Mouse (Mus musculus) cortical plate, adult 2 months (tissue): ENCODE measurements at regions not wholly inside any gene's neighbourhood (a gene's known extent, or its start where the extent isn't known, plus 50 kb on each side); places are given as distances from the start of the nearest gene placed in this dataset.

Experiments
- CTCF ChIP-seq: fragments of 200-500 bp; IDR thresholded peaks from 2 replicates; pipeline ENCODE4 v1.5.1; 2011; ENCODE audit warnings: mild to moderate bottlenecking, control low read depth, low read length; ENCODE audit not compliant: insufficient read depth; ENCODE audit errors: extremely low read depth
- POLR2A ChIP-seq: fragments of 200-500 bp; IDR thresholded peaks from 2 replicates; pipeline ENCODE4 v1.6.1; 2011; ENCODE audit warnings: mild to moderate bottlenecking, low read length, control low read depth; ENCODE audit not compliant: insufficient read depth; ENCODE audit errors: extremely low read depth

DNA sequence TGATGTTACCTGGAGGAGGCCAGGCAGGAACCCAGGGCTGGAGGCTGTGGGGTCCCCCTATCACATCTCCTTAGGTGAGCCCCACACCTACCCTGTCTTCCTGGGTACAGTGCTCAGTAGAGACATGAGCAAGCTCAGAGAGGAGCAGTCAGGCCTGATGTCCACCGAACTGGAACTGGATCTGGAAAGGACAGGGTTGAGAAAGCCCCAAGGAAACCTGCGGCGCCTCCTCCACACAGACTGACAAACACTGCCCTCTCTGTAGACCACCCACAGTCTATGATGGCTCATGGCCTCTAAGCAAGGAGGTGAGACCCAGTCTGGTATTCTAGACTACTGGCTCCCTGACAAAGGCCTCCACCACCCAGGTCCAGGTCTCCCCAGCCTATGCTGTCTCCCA lies 52.9 kb upstream of the Zmiz1 start:
- no peak for TF ChIP-seq CTCF
- TF ChIP-seq POLR2A: no peak
